In the genomic region with DNA sequence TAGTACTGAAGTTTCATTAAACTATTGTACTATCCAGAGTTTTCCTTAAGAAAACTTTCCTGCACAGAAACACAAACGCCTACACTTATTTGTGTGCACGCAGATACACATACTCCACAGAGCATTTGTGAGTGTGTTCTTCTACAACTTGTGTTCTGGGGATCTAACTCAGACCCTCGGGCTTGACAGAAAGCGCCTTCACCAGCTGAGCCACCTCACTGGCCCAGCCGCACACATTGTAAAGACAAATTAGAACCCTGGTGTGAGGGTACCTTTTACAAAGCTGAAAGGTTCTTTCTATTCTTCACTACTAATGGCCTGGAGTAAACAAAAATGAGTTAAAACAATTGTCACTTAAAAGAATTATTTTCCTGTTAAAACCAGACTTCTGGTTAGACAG, we compare ENCODE assay signal across 12 mouse cellular contexts. TPM values are rescaled to one million over a fixed set of nuclear protein-coding genes. Genes with fewer than 3 reads are reported as not detected.
DNase-seq lines count a peak whose midpoint lies in the region; ATAC-seq and TF ChIP-seq lines count a peak whose summit lies in the region.
"Had no signal": no experiment of that assay in that cellular context is flagged by ENCODE, and none has a peak within 500 bp of the region (broad histone marks: within the 10 kb centered on the region; RNA-seq: fewer than 3 reads in every experiment).

No protein-coding gene starts in this region.

- no peak for DNase-seq in kidney, adult 2 months
- no peak for DNase-seq in kidney, adult 18-20 months
- no peak for DNase-seq in forebrain, postnatal 0 days
- DNase-seq in cerebellum, adult 8-10 months = no peak
- DNase-seq in thymus, postnatal 4 days = no peak
- no peak for DNase-seq in kidney, adult 11 months
- DNase-seq: adrenal gland, adult 2 months; cerebellum, postnatal 10 days; kidney, adult 9 months had no signal

- peaks cover 13% of the 10 kb centered on the region for H3K36me3 ChIP-seq in kidney, adult 2 months (ENCODE audit: control insufficient read depth, insufficient read depth, low read length)
- H3K36me3 ChIP-seq in forebrain, postnatal 0 days (ENCODE audit: insufficient read depth) = peaks cover 22% of the 10 kb centered on the region
- peaks cover 16% of the 10 kb centered on the region; the same call in 1 of the 2 replicates for H3K36me3 ChIP-seq in midbrain, embryonic 15.5 days (replicated peaks)

- no peak for TF ChIP-seq CTCF in kidney, adult 2 months (conservative IDR thresholded peaks at IDR 0.05; ENCODE audit: insufficient read depth, insufficient read length, low read depth, low read length)
- no peak for TF ChIP-seq CTCF in cortical plate, adult 2 months (IDR thresholded peaks at IDR 0.05; ENCODE audit: extremely low read depth, insufficient read depth, low read length)
- TF ChIP-seq CTCF in forebrain, postnatal 0 days (IDR thresholded peaks at IDR 0.05; ENCODE audit: low read depth) = no peak

- H3K4me1 ChIP-seq in kidney, adult 2 months (ENCODE audit: control insufficient read depth, insufficient read depth, low read length) = peaks cover 21% of the 10 kb centered on the region
- H3K4me1 ChIP-seq in cortical plate, adult 2 months (ENCODE audit: control insufficient read depth, insufficient read depth, low read length) = peaks cover 5% of the 10 kb centered on the region; the same call in 1 of the 2 replicates
- H3K4me1 ChIP-seq in forebrain, postnatal 0 days (ENCODE audit: insufficient read depth) = peaks cover 8% of the 10 kb centered on the region
- H3K4me1 ChIP-seq in midbrain, embryonic 15.5 days = peaks cover 30% of the 10 kb centered on the region

- WGBS in kidney, adult 2 months = 80% methylated on average over 5 of the region's 5 CpGs
- WGBS in forebrain, postnatal 0 days = 58% methylated on average over 5 of the region's 5 CpGs
- WGBS in midbrain, embryonic 15.5 days = 74% methylated on average over 5 of the region's 5 CpGs

- TF ChIP-seq POLR2A in kidney, adult 2 months (IDR thresholded peaks at IDR 0.05; ENCODE audit: low read depth, low read length) = no peak
- TF ChIP-seq POLR2A in cortical plate, adult 2 months (IDR thresholded peaks at IDR 0.05; ENCODE audit: extremely low read depth, insufficient read depth, low read length) = no peak

- no peak overlapping the region for H3K4me3 ChIP-seq in kidney, adult 2 months (ENCODE audit: insufficient read depth, low read depth, low read length)
- H3K4me3 ChIP-seq in cortical plate, adult 2 months (ENCODE audit: insufficient read depth, low read length) = 0 out of 2 replicates have a peak overlapping the region, but pooled peaks have one; percentile 10
- no peak overlapping the region for H3K4me3 ChIP-seq in forebrain, postnatal 0 days (ENCODE audit: low read depth, low read length)
- H3K4me3 ChIP-seq in midbrain, embryonic 15.5 days = no peak overlapping the region

- H3K27me3 ChIP-seq in kidney, adult 2 months (replicated peaks; ENCODE audit: control insufficient read depth, insufficient read depth, low read length) = no peaks in the 10 kb centered on the region
- no peaks in the 10 kb centered on the region for H3K27me3 ChIP-seq in forebrain, postnatal 0 days (ENCODE audit: insufficient read depth, low read length)
- H3K27me3 ChIP-seq in midbrain, embryonic 15.5 days (replicated peaks) = no peaks in the 10 kb centered on the region

- peak overlapping the region; percentile 61; the same call in 1 of the 2 replicates for H3K4me2 ChIP-seq in forebrain, postnatal 0 days (ENCODE audit: low read depth)
- H3K4me2 ChIP-seq in midbrain, embryonic 15.5 days = peak overlapping the region; percentile 60

- H3K9ac ChIP-seq in forebrain, postnatal 0 days = no peak overlapping the region
- no peak overlapping the region for H3K9ac ChIP-seq in midbrain, embryonic 15.5 days

- H3K9me3 ChIP-seq in forebrain, postnatal 0 days (ENCODE audit: low read length) = no peaks in the 10 kb centered on the region
- H3K9me3 ChIP-seq in midbrain, embryonic 15.5 days = no peaks in the 10 kb centered on the region
- H3K9me3 ChIP-seq: G1E had no signal

- ATAC-seq in forebrain, postnatal 0 days = no peak
- no peak for ATAC-seq in midbrain, embryonic 15.5 days (replicated peaks)

- H3K27ac ChIP-seq in kidney, adult 2 months (ENCODE audit: insufficient read depth, low read depth, low read length) = peak overlapping the region; percentile 33; the same call in 1 of the 2 replicates
- H3K27ac ChIP-seq in cortical plate, adult 2 months (ENCODE audit: insufficient read depth, low read length) = no peak overlapping the region
- H3K27ac ChIP-seq in forebrain, postnatal 0 days (ENCODE audit: low read depth, low read length) = no peak overlapping the region
- no peak overlapping the region for H3K27ac ChIP-seq in midbrain, embryonic 15.5 days

RNA-seq across cellular contexts. Expression of gene Zfp706, which starts 2.7 kb away (rescaled TPM):
- 63.1 and 82.2 TPM in 2 replicates for polyA plus RNA-seq in kidney, adult 2 months (2012; rRNA removed)
- polyA plus RNA-seq in cortical plate, adult 2 months (2012; rRNA removed) = 94.9 and 95.4 TPM in 2 replicates
- 66.6 and 71.0 TPM in 2 replicates for total RNA-seq in forebrain, postnatal 0 days (2014; rRNA removed)
- polyA plus RNA-seq in forebrain, postnatal 0 days (2015; fragmentation: Nextera tagmentation; extraction: Ambion mirVana) = 575 and 586 TPM in 2 replicates
- polyA plus RNA-seq in midbrain, embryonic 15.5 days (2015; fragmentation: Nextera tagmentation; extraction: Ambion mirVana) = 414 TPM in 2 replicates
